ENCODE assay signal across 34 mouse cellular contexts in genomic region chr10:112132194-112132593, GRCm38 (mm10). TPM values are rescaled to one million over a fixed set of nuclear protein-coding genes. Genes with fewer than 3 reads are reported as not detected.
DNase-seq lines count a peak whose midpoint lies in the region; ATAC-seq lines count a peak whose summit lies in the region.
"Had no signal": no experiment of that assay in that cellular context is flagged by ENCODE, and none has a peak within 500 bp of the region (broad histone marks: within the 10 kb centered on the region; RNA-seq: fewer than 3 reads in every experiment).

No protein-coding gene starts in this region.

- no peak for DNase-seq in liver
- no peak for DNase-seq in urinary bladder, adult 2 months (ENCODE audit: low spot score)
- DNase-seq in layer of hippocampus, postnatal 25 days (ENCODE audit: extremely low spot score in 1 of 2, low spot score in 1 of 2) = no peak
- DNase-seq: adrenal gland, adult 8-10 months; adrenal gland, postnatal 25 days; cerebellum, adult 18-20 months; cerebellum, adult 9-10 months; cerebellum, postnatal 14 days; gastrocnemius, postnatal 25 days; heart, adult 2 months; heart, postnatal 14 days; heart, postnatal 4 days had no signal

- peak; percentile 70 for ATAC-seq in liver, embryonic 12.5 days
- peak; percentile 65; the same call in 1 of the 2 replicates for ATAC-seq in erythroid progenitor cell, adult 5-6 weeks (replicated peaks; ENCODE audit: low FRiP score, poor library complexity, severe bottlenecking)
- ATAC-seq in liver, embryonic 16.5 days (ENCODE audit: low read depth) = peak; percentile 73; the same call in 1 of the 2 replicates
- no peak for ATAC-seq in megakaryocyte, adult 5-6 weeks (ENCODE audit: poor library complexity, severe bottlenecking)
- ATAC-seq: activated CD4-positive, CD25-positive, alpha-beta regulatory T cell, adult 4 months; forebrain, embryonic 13.5 days; forebrain, embryonic 16.5 days; hindbrain, postnatal 0 days had no signal

- no peak overlapping the region for H3K4me2 ChIP-seq in liver, embryonic 12.5 days
- H3K4me2 ChIP-seq in liver, embryonic 16.5 days (ENCODE audit: low read depth, low read length) = no peak overlapping the region
- H3K4me2 ChIP-seq: embryonic facial prominence, embryonic 12.5 days; embryonic facial prominence, embryonic 15.5 days; forebrain, embryonic 13.5 days; heart, embryonic 13.5 days; hindbrain, embryonic 14.5 days had no signal

- H3K9me3 ChIP-seq in liver, embryonic 12.5 days (replicated peaks) = no peaks in the 10 kb centered on the region
- H3K9me3 ChIP-seq in liver, embryonic 16.5 days (replicated peaks; ENCODE audit: control insufficient read depth, low read length) = no peaks in the 10 kb centered on the region
- H3K9me3 ChIP-seq: embryonic facial prominence, embryonic 12.5 days; embryonic facial prominence, embryonic 15.5 days; forebrain, embryonic 10.5 days; forebrain, embryonic 13.5 days; heart, embryonic 10.5 days; heart, embryonic 13.5 days had no signal

- no peaks in the 10 kb centered on the region for H3K4me1 ChIP-seq in liver, embryonic 12.5 days
- no peaks in the 10 kb centered on the region for H3K4me1 ChIP-seq in liver, embryonic 16.5 days (ENCODE audit: control insufficient read depth, low read depth, low read length)
- H3K4me1 ChIP-seq: embryonic facial prominence, embryonic 12.5 days; embryonic facial prominence, embryonic 15.5 days; forebrain, embryonic 10.5 days; forebrain, embryonic 13.5 days; heart, embryonic 10.5 days; heart, embryonic 13.5 days had no signal

- no peaks in the 10 kb centered on the region for H3K27me3 ChIP-seq in liver, embryonic 12.5 days (replicated peaks)
- no peaks in the 10 kb centered on the region for H3K27me3 ChIP-seq in liver, embryonic 16.5 days (ENCODE audit: control insufficient read depth, insufficient read depth, low read depth, low read length)
- H3K27me3 ChIP-seq: embryonic facial prominence, embryonic 12.5 days; embryonic facial prominence, embryonic 15.5 days; forebrain, embryonic 13.5 days; heart, embryonic 13.5 days had no signal

- H3K36me3 ChIP-seq in liver, embryonic 12.5 days = no peaks in the 10 kb centered on the region
- no peaks in the 10 kb centered on the region for H3K36me3 ChIP-seq in liver, embryonic 16.5 days (ENCODE audit: control insufficient read depth, insufficient read depth)
- H3K36me3 ChIP-seq: embryonic facial prominence, embryonic 12.5 days; embryonic facial prominence, embryonic 15.5 days; forebrain, embryonic 10.5 days; heart, embryonic 10.5 days; heart, embryonic 13.5 days had no signal

- no peak overlapping the region for H3K4me3 ChIP-seq in liver, embryonic 12.5 days
- H3K4me3 ChIP-seq in liver, embryonic 16.5 days (ENCODE audit: low read depth, low read length) = no peak overlapping the region
- H3K4me3 ChIP-seq: embryonic facial prominence, embryonic 12.5 days; embryonic facial prominence, embryonic 15.5 days; erythroblast, embryonic 14.5 days; forebrain, embryonic 10.5 days; forebrain, embryonic 13.5 days; heart, adult 2 months; heart, embryonic 10.5 days; heart, embryonic 13.5 days had no signal

- WGBS in liver, embryonic 12.5 days (ENCODE audit: insufficient replicate concordance) = 61% methylated on average over 3 of the region's 3 CpGs
- 59% methylated on average over 3 of the region's 3 CpGs for WGBS in liver, embryonic 16.5 days (ENCODE audit: insufficient replicate concordance)

- no peak overlapping the region for H3K9ac ChIP-seq in liver, embryonic 12.5 days
- no peak overlapping the region for H3K9ac ChIP-seq in liver, embryonic 16.5 days (ENCODE audit: low read depth, low read length)
- H3K9ac ChIP-seq: embryonic facial prominence, embryonic 12.5 days; embryonic facial prominence, embryonic 15.5 days; forebrain, embryonic 13.5 days; heart, embryonic 13.5 days; hindbrain, embryonic 14.5 days had no signal

- H3K27ac ChIP-seq in liver, embryonic 12.5 days = no peak overlapping the region
- H3K27ac ChIP-seq in liver, embryonic 16.5 days (ENCODE audit: low read length) = no peak overlapping the region
- H3K27ac ChIP-seq: embryonic facial prominence, embryonic 12.5 days; embryonic facial prominence, embryonic 15.5 days; forebrain, embryonic 10.5 days; forebrain, embryonic 13.5 days; heart, adult 2 months; heart, embryonic 10.5 days; heart, embryonic 13.5 days; hindbrain, embryonic 14.5 days; hindbrain, postnatal 0 days had no signal

RNA-seq across cellular contexts. Expression of gene Glipr1l3, which starts 27.9 kb away (rescaled TPM):
- polyA plus RNA-seq in liver, embryonic 12.5 days (2016; fragmentation: Nextera tagmentation; extraction: Ambion mirVana) = not detected in 2 replicates
- not detected in 2 replicates for total RNA-seq in erythroid progenitor cell, adult 5-6 weeks (2015; ENCODE audit: low replicate concordance)
- total RNA-seq in erythroid progenitor cell, adult 5-6 weeks (2017; ENCODE audit: low replicate concordance) = not detected in 2 replicates
- polyA plus RNA-seq in liver, embryonic 16.5 days (2015; fragmentation: Nextera tagmentation; extraction: Ambion mirVana) = not detected in 2 replicates
- polyA plus RNA-seq in urinary bladder, adult 2 months (2012; rRNA removed) = not detected in 2 replicates
- total RNA-seq in megakaryocyte, adult 5-6 weeks (2015) = not detected in 2 replicates
- total RNA-seq in megakaryocyte, adult 5-6 weeks (2017) = not detected in 2 replicates
- total RNA-seq in layer of hippocampus, postnatal 25 days (2021) = not detected
- total RNA-seq: adrenal gland, adult 8-10 months; adrenal gland, postnatal 25 days; ES-E14; gastrocnemius, adult 8-10 months; gastrocnemius, postnatal 25 days; heart, adult 2 months; heart, postnatal 14 days; heart, postnatal 4 days; hindbrain, postnatal 0 days had no signal
- polyA plus RNA-seq: activated CD4-positive, CD25-positive, alpha-beta regulatory T cell, adult 4 months; embryonic facial prominence, embryonic 12.5 days; erythroblast, embryonic 14.5 days; forebrain, embryonic 10.5 days; frontal cortex, adult 2 months; gonadal fat pad, adult 2 months; heart, adult 2 months; heart, embryonic 10.5 days; heart, embryonic 13.5 days; heart, embryonic 16.5 days; hindbrain, embryonic 11.5 days had no signal

RNA-seq across cellular contexts. Expression of gene Caps2, which starts 31.2 kb away (rescaled TPM):
- 0.07 TPM in 1 of 2 replicates, not detected in the other for polyA plus RNA-seq in liver, embryonic 12.5 days (2016; fragmentation: Nextera tagmentation; extraction: Ambion mirVana)
- not detected in 2 replicates for total RNA-seq in erythroid progenitor cell, adult 5-6 weeks (2015; ENCODE audit: low replicate concordance)
- total RNA-seq in erythroid progenitor cell, adult 5-6 weeks (2017; ENCODE audit: low replicate concordance) = not detected in 2 replicates
- not detected in 2 replicates for polyA plus RNA-seq in liver, embryonic 16.5 days (2015; fragmentation: Nextera tagmentation; extraction: Ambion mirVana)
- polyA plus RNA-seq in urinary bladder, adult 2 months (2012; rRNA removed) = 0.40 and 0.52 TPM in 2 replicates
- not detected in 2 replicates for total RNA-seq in megakaryocyte, adult 5-6 weeks (2015)
- total RNA-seq in megakaryocyte, adult 5-6 weeks (2017) = not detected in 2 replicates
- under 1 TPM; 0.10 to 0.21 TPM for total RNA-seq in layer of hippocampus, postnatal 25 days (2021)
- total RNA-seq: adrenal gland, adult 8-10 months; adrenal gland, postnatal 25 days; gastrocnemius, adult 8-10 months; gastrocnemius, postnatal 25 days; heart, adult 2 months; heart, postnatal 14 days; heart, postnatal 4 days had no signal
- polyA plus RNA-seq: activated CD4-positive, CD25-positive, alpha-beta regulatory T cell, adult 4 months; erythroblast, embryonic 14.5 days; heart, adult 2 months had no signal

RNA-seq across cellular contexts. Expression of gene Glipr1l2, which starts 49.0 kb away (rescaled TPM):
- not detected in 2 replicates for polyA plus RNA-seq in liver, embryonic 12.5 days (2016; fragmentation: Nextera tagmentation; extraction: Ambion mirVana)
- not detected in 2 replicates for total RNA-seq in erythroid progenitor cell, adult 5-6 weeks (2015; ENCODE audit: low replicate concordance)
- not detected in 2 replicates for total RNA-seq in erythroid progenitor cell, adult 5-6 weeks (2017; ENCODE audit: low replicate concordance)
- not detected in 2 replicates for polyA plus RNA-seq in liver, embryonic 16.5 days (2015; fragmentation: Nextera tagmentation; extraction: Ambion mirVana)
- not detected in 2 replicates for polyA plus RNA-seq in urinary bladder, adult 2 months (2012; rRNA removed)
- total RNA-seq in megakaryocyte, adult 5-6 weeks (2015) = not detected in 2 replicates
- total RNA-seq in megakaryocyte, adult 5-6 weeks (2017) = not detected in 2 replicates
- not detected for total RNA-seq in layer of hippocampus, postnatal 25 days (2021)
- total RNA-seq: adrenal gland, adult 8-10 months; adrenal gland, postnatal 25 days; ES-E14; gastrocnemius, adult 8-10 months; gastrocnemius, postnatal 25 days; heart, adult 2 months; heart, postnatal 14 days; heart, postnatal 4 days; hindbrain, postnatal 0 days had no signal
- polyA plus RNA-seq: activated CD4-positive, CD25-positive, alpha-beta regulatory T cell, adult 4 months; brain, embryonic 14.5 days; embryonic facial prominence, embryonic 12.5 days; embryonic facial prominence, embryonic 15.5 days; erythroblast, embryonic 14.5 days; forebrain, embryonic 10.5 days; forebrain, embryonic 13.5 days; forebrain, embryonic 16.5 days; frontal cortex, adult 2 months; gonadal fat pad, adult 2 months; heart, adult 2 months; heart, embryonic 10.5 days; heart, embryonic 13.5 days; heart, embryonic 16.5 days; hindbrain, embryonic 11.5 days; hindbrain, embryonic 14.5 days; hindbrain, postnatal 0 days had no signal
